Mouse (Mus musculus) forebrain, embryonic 11.5 days (tissue): ENCODE measurements around the gene Olfr985. TPM values are rescaled to one million over a fixed set of nuclear protein-coding genes. Genes with fewer than 3 reads are reported as not detected.

Experiments
- ATAC-seq: fragments of 200-750 bp; cut with Nextera tagmentation; replicated peaks from 2 replicates; pipeline ENCODE4 v1.8.0; 2017; ENCODE audit warnings: moderate TSS enrichment; ENCODE audit not compliant: low FRiP score
- DNase-seq: peaks from one replicate; pipeline ENCODE4 v3.0.0-alpha.2; 2017; ENCODE audit warnings: low spot score
- H3K27ac ChIP-seq: fragments of 300-500 bp; sonication (generic); 2 replicates; pipeline ENCODE4 v1.5.1; 2014; ENCODE audit warnings: low read depth, low read length
- H3K27me3 ChIP-seq: fragments of 300-500 bp; sonication (generic); 2 replicates; pipeline ENCODE4 v1.6.1; 2014; ENCODE audit warnings: mild to moderate bottlenecking, low read length, mixed read lengths; ENCODE audit not compliant: control insufficient read depth, insufficient read depth
- H3K36me3 ChIP-seq: fragments of 300-500 bp; sonication (generic); 2 replicates; pipeline ENCODE4 v1.6.1; 2014; ENCODE audit warnings: mild to moderate bottlenecking, low read length, moderate library complexity, mixed read lengths; ENCODE audit not compliant: control insufficient read depth, insufficient read depth
- H3K4me1 ChIP-seq: fragments of 300-500 bp; sonication (generic); replicated peaks from 2 replicates; pipeline ENCODE4 v1.6.1; 2014; ENCODE audit warnings: low read length, mixed read lengths; ENCODE audit not compliant: control insufficient read depth, insufficient read depth
- H3K4me2 ChIP-seq: fragments of 300-500 bp; sonication (generic); 2 replicates; pipeline ENCODE4 v1.6.1; 2014; ENCODE audit warnings: low read depth, mild to moderate bottlenecking, low read length, moderate library complexity, mixed read lengths; ENCODE audit not compliant: severe bottlenecking
- H3K4me3 ChIP-seq: fragments of 300-500 bp; sonication (generic); 2 replicates; pipeline ENCODE4 v1.5.1; 2014; ENCODE audit warnings: low read depth, low read length
- H3K9ac ChIP-seq: fragments of 300-500 bp; sonication (generic); 2 replicates; pipeline ENCODE4 v1.6.1; 2014; ENCODE audit warnings: low read length
- H3K9me3 ChIP-seq: fragments of 300-500 bp; sonication (generic); 2 replicates; pipeline ENCODE4 v1.6.1; 2016; ENCODE audit warnings: low read length, mixed read lengths; ENCODE audit not compliant: control insufficient read depth
- WGBS: fragments of 180-500 bp; shearing (Covaris S2); extraction: QIAGEN DNeasy Blood & Tissue Kit; methylation state at CpG from one replicate; pipeline ENCODE4 v1.1.7; 2014; 5-methylcytosine and 5-hydroxymethylcytosine counted together
- polyA plus RNA-seq: library from polyadenylated mRNA; unstranded; fragments of >200 nt; fragmentation: Nextera tagmentation; extraction: Ambion mirVana; gene quantifications from 2 replicates; pipeline ENCODE4 v1.2.1, GENCODE M21; 2014

Olfr985 gene
- polyA plus RNA-seq, 1 experiment from 2014 or later = not detected

DNA sequence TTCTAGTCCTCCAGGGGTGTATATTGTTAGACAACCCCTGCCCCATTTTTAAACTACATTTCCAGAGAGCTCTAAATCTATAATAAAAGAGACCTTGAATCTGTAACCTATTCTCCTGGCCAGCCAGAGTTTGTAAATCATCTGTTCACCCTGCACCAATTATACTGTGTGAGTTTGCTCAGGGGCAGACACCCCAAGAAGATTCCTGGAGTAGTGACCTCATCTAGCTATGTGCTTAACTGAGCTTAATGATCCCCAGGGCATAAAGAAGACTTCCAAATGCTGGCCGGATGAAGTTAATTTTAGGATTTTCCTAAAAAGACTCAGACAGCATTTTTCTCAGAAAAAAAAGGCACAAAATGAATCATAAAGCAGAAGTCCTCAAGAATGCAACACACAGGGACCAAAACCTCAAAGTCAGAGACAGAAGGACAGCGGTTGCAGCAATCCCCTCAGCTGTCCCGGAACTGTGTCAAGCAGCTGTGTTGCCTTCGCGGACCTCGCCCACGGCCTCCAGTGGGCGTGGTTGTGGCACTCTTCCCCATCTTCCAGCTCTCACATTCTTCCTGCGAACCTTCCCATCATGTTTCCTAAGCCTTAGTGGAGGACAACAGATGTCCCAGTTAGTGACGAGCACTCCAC, 13.2 kb downstream of the Olfr985 start:
- Histone ChIP-seq H3K27me3 (no peaks in the 10 kb centered on the region), H3K36me3 (no peaks in the 10 kb centered on the region)
- WGBS = 84% methylated on average over 10 of the region's 10 CpGs

DNA sequence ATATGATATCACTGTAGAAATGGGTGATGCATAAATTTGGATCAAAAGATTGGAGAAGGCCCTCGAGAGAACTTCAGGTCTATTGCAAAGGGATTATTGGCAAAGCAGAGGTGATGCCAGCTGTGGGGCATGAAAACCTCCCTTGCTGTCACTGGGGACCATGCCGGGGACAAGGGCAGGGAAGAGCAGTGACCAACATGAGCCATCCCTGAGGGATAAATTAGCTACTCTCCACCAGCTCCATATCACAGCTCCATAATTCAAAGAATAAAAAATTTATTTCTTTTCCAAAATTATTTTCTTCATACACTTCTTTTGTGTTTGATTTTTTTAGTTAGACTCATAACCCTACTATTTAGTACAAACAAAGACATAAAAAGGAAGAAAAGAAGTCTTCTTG, 15.9 kb downstream of the Olfr985 start, which contains the start of gene Olfr984:
TSS of gene Olfr984 (minus strand) at position 101 of the 400 bp plus-strand sequence.
- no peak within 1 kb of the TSS for H3K9ac ChIP-seq
- DNase-seq (no peak), ATAC-seq (no peak)
- H3K4me2 ChIP-seq = no peak within 1 kb of the TSS
- no peaks in the 10 kb centered on the region for H3K9me3 ChIP-seq
- no peak within 1 kb of the TSS for H3K27ac ChIP-seq
- 83% methylated on average over 2 of the region's 2 CpGs for WGBS
- H3K36me3 ChIP-seq = no peaks in the 10 kb centered on the region
- H3K27me3 ChIP-seq = no peaks in the 10 kb centered on the region
- no peaks in the 10 kb centered on the region for H3K4me1 ChIP-seq
- H3K4me3 ChIP-seq = no peak within 1 kb of the TSS

More for the DNA sequence above, 13.2 kb downstream of the Olfr985 start:
- DNase-seq = no peak
- no peak overlapping the region for H3K9ac ChIP-seq
- H3K4me2 ChIP-seq = no peak overlapping the region
- ATAC-seq = no peak
- no peaks in the 10 kb centered on the region for H3K4me1 ChIP-seq
- H3K4me3 ChIP-seq = no peak overlapping the region
- no peaks in the 10 kb centered on the region for H3K9me3 ChIP-seq
- H3K27ac ChIP-seq = no peak overlapping the region

DNA sequence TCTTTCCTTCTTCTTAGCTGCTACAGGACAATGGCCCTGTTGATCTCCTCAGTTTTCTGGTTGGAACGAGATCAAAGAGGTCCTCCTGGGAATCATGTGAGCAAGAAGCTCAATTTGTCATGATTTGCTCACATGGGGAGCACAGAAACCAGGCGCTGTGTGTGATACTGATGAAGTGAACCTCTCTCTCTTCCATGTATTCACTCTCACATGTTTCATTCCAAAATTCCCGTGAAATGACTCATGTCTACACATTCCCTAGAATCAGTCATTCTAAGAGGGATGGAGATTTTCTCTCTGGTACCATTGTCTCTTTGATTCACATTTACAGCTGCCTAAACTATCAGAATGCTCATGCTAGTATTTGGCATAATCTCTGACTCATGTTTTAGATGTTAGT, 35.2 kb downstream of the Olfr985 start:
- DNase-seq (no peak), ATAC-seq (no peak)
- Histone ChIP-seq H3K4me2 (no peak overlapping the region), H3K4me3 (no peak overlapping the region), H3K9me3 (no peaks in the 10 kb centered on the region), H3K27me3 (no peaks in the 10 kb centered on the region), H3K27ac (no peak overlapping the region), H3K9ac (no peak overlapping the region), H3K4me1 (no peaks in the 10 kb centered on the region), H3K36me3 (no peaks in the 10 kb centered on the region)
- WGBS = 68% methylated on average over 3 of the region's 3 CpGs

DNA sequence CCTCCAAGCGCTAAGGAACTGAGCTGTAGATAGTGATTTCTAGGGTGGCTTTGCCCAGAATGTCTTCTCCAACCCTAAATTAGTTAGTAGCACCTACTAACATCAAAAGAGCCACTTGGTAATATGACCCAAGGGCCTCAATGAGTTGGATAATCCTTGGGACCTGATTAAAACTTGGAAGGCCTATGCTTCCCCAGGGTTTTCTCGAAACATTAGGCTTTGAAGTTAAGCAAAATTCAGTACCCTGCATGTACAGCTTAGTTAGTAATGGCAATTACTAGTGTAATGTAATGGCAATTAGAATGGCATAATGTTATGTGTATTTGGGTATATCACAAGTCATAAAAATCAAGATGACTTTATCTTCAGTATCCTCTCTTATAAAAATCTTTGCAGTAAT, 36.5 kb downstream of the Olfr985 start, which contains the start of gene Olfr983:
TSS of gene Olfr983 (minus strand) at position 101 of the 400 bp plus-strand sequence.
- ATAC-seq (no peak), DNase-seq (no peak)
- Histone ChIP-seq H3K4me2 (no peak within 1 kb of the TSS), H3K27ac (no peak within 1 kb of the TSS), H3K9me3 (no peaks in the 10 kb centered on the region), H3K4me1 (no peaks in the 10 kb centered on the region), H3K27me3 (no peaks in the 10 kb centered on the region), H3K9ac (no peak within 1 kb of the TSS), H3K4me3 (no peak within 1 kb of the TSS), H3K36me3 (no peaks in the 10 kb centered on the region)
- WGBS = 89% methylated on average over 2 of the region's 2 CpGs

Other genes with a start within 250 kb of the Olfr985 start
- gene Olfr229, start 222.8 kb downstream of the Olfr985 start, polyA plus RNA-seq = not detected in 2 replicates
- gene Olfr974, start 192.7 kb downstream of the Olfr985 start, polyA plus RNA-seq = not detected in 2 replicates
- not detected in 2 replicates for gene Olfr975, start 178.1 kb downstream of the Olfr985 start, polyA plus RNA-seq
- gene Olfr976, start 169.1 kb downstream of the Olfr985 start, polyA plus RNA-seq = not detected in 2 replicates
- not detected in 2 replicates for gene Olfr978, start 138.1 kb downstream of the Olfr985 start, polyA plus RNA-seq
- not detected in 2 replicates for gene Olfr979, start 126.7 kb downstream of the Olfr985 start, polyA plus RNA-seq
- not detected in 2 replicates for gene Olfr980, start 120.6 kb downstream of the Olfr985 start, polyA plus RNA-seq
- gene Olfr981, start 108.7 kb downstream of the Olfr985 start, polyA plus RNA-seq = not detected in 2 replicates
- gene Olfr982, start 56.4 kb downstream of the Olfr985 start, polyA plus RNA-seq = not detected in 2 replicates
- gene Olfr983, start 36.6 kb downstream of the Olfr985 start, polyA plus RNA-seq = not detected in 2 replicates
- not detected in 2 replicates for gene Olfr984, start 16.0 kb downstream of the Olfr985 start, polyA plus RNA-seq
- not detected in 2 replicates for gene Tmem225, start 17.9 kb upstream of the Olfr985 start, polyA plus RNA-seq
- not detected in 2 replicates for gene Olfr986, start 50.7 kb upstream of the Olfr985 start, polyA plus RNA-seq
- 8.1 and 9.0 TPM in 2 replicates for gene Zfp202, start 62.1 kb upstream of the Olfr985 start, polyA plus RNA-seq
- 9.7 and 10.9 TPM in 2 replicates for gene Scn3b, start 139.0 kb upstream of the Olfr985 start, polyA plus RNA-seq